Mouse (Mus musculus) 3T3-L1 (cell line): Measurements from ENCODE around the gene Olfr775.

Source experiments
- DNase-seq: peaks from one replicate; pipeline ENCODE4 v3.0.0-alpha.2; 2015; ENCODE audit warnings: low read depth, low spot score

Gene Olfr775

GRCm38 (mm10) chr10:129248112-129248511, at the start of gene Olfr775:
TSS of gene Olfr775 (plus strand) at chr10:129248412.
- DNase-seq: no peak

- no peak for DNase-seq
Observed at GRCm38 (mm10) chr10:129230737-129231136, 17.5 kb upstream of the Olfr775 start.

- no peak for DNase-seq
Observed at GRCm38 (mm10) chr10:129235904-129236303, 12.3 kb upstream of the Olfr775 start, which contains the start of gene Olfr774. TSS of gene Olfr774 (plus strand) at chr10:129236204.

DNA sequence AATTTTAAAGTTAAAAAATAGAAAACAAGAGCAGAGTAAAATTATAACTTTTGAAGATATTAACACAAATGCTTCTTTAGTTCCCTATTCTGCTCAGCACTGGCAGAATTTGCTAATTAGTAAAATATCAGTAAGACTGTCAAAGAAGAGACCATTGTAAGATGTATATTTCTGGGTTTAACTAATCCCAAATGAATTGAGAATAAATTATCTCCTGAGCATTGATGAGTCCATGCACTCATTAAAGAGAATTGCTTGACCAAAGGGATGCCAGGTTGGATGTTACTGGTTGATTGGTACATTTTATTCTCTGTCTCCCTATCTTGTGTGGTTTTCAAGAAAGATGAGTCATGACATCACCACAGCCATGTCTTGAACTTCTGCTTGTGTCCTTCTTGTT, 10.6 kb downstream of the Olfr775 start, which contains the start of gene Olfr776:
Gene Olfr776 (plus strand): TSS at position 301 of the 400 bp plus-strand sequence.
- no peak for DNase-seq

DNA sequence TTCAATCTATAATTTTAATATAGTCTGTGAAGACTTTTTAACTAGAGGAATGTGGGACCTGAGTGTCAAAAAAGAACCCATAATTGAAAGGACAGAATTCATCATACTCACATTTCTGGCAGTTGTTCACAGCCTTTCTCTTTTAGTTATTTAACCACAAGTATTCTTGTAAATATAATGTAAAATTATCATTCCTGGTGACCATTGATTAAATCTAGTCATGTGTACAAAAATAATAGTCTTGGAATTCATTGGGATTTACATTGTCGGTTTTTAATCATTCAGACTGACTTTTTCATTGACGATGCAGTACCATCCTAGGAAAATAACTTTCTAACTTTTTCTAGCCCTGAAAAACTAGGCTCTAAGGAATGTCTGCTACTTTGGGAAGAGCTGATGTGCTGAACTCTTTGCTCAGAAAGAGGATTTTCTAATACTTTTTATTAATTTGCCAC, 22.9 kb downstream of the Olfr775 start, which contains the start of gene Olfr777:
Gene Olfr777 (minus strand): TSS at position 405 of the 455 bp plus-strand sequence.
- no peak for DNase-seq
